Mouse (Mus musculus): ENCODE measurements around the gene Myl3. TPM values are rescaled to one million over a fixed set of nuclear protein-coding genes. Genes with fewer than 3 reads are reported as not detected.

Myl3 gene
- total RNA-seq, 2 experiments from 2014 or later, result 119 to 840 TPM

DNA sequence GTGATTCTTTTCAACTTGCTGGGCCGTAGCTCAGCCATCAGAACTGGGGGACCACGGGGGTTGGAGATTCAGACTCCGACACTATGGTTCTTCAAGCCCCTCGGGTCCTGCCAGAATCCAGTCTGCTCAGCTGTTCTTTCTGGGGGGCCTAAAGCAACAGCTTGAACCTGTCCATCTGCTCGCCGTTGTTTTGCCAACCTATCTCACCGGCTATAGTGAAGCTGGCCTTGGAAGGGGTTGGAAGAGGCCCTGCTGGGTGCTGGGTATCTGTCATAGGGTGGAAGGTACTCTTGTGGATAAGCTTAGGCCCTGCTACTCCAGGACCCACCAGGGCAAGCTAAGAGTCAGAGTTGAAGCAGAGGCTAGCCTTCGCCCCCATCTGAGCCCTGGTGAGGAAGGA lies 19.2 kb downstream of the Myl3 start:
- DNase-seq, result no peak

DNA sequence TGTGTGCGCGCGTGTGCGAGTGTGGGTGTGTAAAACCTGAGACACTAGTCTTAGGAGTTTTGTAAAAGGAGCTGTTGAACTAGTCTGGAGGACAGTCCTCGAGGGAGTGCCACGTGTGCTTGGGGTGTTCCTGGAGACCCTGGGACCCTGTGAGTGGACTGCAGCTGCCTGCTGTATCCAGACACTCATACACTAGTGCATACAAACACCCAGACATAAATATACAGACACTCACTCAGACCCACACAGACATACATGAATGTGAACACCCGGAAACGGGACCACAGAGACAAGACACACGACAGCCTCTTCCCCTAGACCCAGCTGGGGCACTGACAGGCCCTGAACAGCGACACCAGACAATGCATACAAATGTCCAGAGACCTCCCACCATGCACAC lies 21.1 kb downstream of the Myl3 start:
- no peak for DNase-seq

DNA sequence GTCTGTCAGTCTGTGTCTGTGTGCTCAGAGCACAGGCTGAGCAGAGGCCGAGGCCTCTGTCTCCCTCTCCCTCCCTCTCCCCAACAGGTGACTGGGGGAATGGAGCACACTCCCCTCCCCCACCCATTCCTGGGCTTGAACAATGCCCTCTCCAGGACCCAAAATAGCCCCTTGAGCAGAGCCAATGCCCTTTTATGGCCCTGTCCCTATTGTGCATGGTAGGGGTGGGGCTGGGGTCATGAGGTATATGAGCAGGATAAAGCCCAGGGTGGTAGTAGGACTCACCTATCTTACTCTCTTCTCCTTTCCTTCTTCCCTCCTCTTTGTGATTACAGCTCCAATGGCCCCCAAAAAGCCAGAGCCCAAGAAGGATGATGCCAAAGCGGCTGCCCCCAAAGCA lies 21.7 kb downstream of the Myl3 start:
- no peak for DNase-seq

DNA sequence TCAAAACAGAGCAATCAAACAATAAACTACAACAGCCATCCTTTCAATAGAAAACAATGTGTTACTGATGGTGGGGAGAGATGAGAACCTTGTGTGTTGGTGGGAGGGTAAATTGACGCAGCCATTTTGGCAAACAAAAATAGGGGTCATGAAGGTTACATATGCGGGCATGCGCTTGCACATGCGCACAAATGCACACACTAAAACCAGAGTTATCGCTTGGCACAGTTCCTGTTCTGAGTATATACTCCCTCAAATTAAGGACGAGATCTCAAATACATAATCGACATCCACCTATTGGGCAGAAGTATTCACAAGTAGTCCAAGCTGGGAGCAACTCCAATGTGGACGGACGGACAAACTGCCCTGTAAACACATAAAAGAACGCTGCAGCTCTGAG lies 30.7 kb downstream of the Myl3 start:
- DNase-seq, result no peak

DNA sequence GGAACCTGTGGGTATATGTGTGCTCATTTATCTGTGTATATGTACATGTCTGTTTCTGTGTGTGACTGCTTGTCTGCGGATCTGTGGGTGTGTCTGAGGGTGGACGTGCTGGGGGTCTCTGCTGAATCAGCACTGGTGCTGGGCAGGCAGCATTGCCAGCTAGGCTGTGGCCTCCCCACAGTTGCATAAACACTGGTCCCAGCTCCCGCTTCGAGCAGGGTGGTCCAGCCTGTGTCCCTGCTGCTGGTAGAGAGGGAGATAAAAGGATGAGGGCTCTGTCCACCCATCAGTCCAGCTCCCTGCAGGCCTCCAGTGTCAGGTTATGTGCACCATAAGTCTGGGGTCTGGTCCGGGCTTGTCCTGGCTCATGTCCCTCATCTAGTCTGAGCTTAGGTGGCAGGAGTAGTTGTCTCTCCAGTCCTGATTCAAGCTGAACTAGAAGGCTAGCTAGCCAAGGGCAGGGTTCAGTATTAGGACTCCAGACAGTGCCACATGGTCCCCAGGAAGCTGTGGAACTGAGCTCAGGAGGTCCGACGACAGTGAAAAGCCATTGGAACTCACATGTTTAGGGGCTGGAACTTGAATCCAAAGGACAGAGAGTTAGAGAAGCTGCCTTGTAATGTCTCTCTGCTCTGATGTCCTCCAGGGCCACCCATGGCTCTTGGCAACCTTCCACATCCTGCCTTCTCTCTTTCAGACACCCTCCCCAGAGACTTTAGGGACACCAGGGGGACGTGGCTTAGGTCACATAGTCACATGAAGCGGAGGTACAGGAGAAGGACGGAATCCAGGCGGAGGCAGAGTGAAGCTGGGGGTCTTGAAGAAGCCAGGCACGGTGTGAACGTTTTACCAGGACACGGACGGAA lies 33.0 kb downstream of the Myl3 start:
- DNase-seq, result no peak

DNA sequence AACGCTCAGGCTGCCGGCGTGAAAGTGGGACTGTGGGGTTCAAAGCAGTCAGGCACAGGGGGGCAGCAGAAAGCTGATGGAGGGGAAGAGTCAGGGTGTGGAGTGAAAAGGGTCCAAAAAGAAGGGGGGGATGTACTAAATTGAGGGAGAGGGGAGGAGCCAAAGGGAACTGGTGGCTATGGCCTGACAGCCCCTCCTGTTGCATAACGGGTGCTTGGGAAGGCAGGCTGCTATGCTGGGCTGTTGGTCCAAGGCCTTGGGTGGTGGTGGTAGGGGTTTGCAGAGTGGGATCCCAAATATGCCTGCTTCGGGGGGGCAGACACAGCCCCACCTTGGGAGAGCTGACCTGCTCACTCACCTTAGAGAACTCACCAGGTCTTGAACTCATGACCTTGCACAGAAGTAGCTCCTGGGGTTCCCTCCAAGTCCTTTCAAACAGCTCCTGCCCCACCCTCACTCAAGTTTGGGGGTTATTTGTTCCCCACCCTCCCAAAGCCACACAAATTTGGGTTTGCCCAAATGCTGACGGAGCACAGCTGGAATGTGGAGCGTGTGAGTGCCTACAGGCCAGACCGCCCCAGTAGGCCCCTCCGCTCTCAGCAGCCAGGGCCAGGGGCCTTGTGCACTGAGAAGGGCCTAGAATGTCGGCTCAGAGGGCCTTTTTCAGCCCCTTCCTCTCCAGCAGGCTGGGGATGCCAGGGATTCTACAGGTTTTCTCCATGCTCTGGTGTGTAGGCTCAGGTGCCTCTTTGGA lies 33.8 kb downstream of the Myl3 start:
- no peak for DNase-seq

DNA sequence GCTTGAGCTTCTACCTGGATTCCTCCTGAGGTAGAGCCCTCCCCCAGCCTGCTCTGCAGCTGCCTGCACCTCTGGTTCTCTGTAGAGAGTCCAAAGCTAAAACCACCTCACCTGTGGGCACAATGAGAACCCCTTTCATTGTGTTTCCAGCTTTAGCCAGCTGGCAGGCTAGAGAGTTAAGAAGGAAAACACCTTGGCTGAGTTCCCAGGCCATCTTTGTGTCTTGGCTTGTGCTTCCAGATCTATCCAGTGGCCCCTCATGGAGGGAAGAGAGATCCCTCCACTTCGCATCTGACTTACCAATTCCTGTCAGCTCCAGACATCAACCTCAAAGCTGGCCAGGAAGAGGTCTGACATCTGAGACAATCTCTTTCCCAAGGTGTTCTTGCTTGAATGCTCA lies 36.4 kb downstream of the Myl3 start:
- no peak for DNase-seq

DNA sequence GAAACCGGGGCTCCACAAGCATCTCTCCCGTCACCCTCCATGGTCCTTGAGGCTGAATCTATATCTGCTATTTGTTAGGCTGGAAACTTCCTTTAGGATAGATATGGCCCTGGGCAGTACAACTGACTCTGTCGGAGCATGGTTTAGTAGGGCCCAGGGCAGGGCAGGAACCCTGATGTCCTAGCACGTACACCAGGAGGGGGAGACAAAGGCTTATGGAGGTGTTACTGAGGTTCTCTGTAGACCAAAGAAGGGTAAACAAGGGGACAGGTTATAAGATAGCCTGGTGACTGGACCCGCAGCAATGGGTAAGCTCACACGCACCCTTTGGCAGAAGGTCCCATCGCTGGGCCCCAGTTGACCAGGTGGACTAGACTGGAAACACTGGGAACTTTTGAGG lies 36.9 kb downstream of the Myl3 start:
- DNase-seq, result no peak

DNA sequence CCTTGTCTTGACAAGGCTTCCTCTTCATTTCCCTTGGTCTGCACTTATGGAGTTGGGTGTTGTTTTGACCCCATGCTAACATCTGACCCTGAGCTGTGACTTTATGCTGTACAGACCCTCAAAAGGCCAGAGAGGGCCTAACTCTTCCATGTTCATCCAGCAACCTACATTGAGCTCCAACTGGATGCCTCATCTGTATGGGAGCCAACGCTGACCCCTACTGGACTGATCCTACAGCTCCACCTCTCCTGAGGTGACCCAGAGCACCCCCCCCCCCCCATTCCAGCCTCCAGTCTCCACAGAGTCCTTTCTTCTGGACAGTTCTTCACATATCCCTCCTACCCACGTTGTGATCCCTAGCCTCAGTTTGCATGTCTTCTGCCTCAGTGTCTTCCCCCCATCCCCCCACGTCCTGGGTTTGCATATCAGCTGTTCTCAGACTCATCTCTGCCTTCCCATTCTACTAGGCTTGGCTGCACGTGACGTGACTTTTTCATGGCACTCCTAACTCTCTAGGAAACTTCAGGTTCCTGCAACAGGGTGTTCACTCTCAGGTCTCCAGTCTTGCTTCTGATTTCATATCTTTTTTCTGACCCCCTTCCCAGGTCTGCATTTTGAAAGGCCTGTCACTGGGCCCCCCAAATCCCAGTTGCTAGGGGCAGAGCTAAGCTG lies 37.7 kb downstream of the Myl3 start:
- no peak for DNase-seq

DNA sequence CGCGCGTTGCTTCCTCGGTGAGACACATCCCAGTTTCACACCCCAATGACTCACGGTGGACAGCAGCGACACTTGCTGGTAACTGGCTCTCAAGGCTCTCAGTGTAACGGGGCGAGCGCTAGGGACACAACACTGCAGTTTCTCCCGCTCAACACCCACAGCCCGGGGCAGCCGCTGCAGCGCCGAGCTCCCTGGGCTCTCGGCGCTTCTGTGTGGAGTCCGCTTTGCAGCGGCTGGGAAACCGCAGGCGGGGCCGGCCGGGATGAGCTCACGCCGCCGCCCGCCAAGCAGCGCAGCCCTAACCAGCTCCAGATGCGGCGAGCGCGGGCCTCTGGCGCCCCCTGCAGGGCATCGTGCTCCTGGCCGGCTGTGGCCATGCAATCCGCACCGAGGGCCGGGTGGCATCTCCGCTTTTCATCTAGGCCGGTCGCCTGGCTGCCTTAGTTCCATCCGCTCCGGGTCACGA lies 39.6 kb downstream of the Myl3 start:
- peak; percentile 93 for DNase-seq

DNA sequence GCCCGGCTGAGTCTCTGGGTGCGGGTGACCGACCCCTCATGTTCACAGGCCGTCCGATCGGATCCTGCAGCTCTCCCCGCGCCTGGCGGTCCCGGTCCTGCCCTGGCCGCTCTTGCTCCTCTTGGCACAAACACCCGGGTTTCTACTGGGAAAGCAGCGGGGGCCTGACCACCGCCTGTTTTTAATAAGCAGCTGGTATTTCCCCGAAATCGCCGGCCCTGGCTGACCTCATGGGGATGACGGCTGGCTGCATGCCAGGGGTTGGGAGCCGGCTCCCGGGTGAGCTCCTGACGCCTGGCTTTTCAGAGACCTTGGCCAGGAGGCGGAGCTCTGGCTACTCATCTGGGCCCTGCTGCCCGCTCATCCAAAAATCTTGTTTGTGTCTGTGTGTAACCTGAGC lies 40.1 kb downstream of the Myl3 start:
- DNase-seq, result peak; percentile 90

DNA sequence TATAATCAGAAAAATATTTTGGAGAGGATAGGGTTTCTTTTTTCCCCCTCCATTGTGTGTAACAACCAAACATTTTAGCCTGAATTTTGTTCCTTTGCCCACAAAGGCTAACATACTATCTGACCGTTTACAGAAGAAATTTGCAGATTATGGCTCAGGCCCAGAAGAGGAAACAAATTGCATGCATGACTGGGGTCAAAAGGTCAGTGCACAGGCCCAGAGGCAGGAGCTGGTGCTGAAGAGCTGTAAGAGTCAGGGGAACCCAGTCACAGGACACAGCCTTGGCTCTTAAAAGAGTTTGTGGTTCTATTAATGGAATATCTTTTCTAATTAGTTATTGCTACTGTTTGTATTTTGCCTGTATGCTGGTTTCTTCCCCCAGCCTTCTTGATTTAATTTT lies 42.0 kb downstream of the Myl3 start:
- DNase-seq, result no peak

DNA sequence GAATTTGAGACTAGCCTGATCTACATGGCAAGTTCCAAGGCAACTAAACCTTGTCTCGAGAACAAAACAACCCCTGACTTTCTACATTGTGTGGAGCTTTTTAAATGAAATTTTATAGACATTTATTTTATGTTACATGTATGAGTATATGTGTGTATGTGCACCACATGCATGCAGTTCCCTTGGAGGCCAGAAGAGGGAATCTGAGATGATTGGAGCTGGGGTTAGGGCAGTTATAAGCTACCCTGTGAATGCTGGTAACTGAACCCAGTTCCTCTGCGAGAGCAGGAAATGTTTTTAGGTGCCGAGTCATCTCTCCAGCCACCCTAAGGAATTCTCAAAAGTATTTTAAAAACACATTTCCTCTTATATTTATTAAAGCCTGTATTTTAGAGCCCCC lies 46.5 kb downstream of the Myl3 start:
- no peak for DNase-seq

DNA sequence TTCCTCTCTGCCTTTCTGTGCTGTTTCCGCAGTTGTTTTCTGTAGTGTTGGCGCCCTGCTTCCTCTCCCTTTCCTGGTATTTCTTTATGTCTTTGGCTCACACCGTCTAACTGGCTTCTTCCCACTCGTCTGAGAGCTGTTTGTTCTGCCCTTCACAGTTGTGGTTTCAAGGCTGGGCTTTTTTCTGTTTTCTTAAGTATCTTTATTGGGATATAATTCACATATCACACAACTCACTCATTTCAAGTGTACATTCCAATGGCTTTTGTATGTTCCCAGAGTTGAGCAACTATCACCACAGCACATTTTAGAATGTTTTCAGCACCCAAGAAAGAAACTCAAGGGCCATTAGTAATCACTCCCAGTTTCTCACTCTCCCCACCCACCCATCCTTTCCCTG lies 48.8 kb downstream of the Myl3 start:
- DNase-seq, result no peak

DNA sequence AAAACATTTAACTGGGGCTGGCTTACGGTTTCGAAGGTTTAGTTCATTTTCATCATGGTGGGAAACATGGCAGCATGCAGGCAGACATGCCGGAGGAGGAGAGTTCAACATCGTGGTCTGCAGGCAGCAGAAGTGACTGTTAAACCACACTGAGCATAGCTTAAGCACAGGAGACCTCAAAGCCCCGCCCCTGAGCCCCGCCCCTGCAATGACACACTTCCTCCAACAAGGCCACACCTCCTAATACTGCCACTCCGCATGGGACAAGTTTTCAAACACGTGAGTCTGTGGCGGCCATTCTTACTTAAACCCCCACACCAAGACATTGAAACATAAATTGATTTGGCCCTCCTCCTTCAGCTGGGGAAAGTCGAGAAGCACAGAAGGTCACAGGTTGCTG lies 55.4 kb downstream of the Myl3 start:
- DNase-seq, result no peak

DNA sequence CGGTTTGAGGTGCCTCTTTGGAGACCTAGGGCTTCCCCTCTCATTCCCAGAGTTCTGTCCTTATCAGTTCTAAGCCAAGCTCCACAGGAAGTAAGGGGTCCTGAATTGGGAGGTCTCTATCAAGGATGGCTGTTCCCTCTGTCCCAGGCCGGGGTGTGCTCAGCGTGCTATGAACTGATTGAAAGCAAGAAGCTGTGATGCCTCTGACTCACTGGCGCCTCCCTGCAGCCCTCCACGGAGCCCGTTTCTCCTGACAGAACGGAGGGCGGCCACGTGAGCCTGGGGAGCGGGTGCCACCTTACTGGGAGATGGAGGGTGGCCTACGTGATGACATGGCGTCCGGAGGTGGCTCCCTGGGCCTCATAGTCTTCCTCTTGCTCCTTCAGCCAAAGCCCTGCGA lies 56.2 kb downstream of the Myl3 start, which contains the start of gene Prss42:
TSS of gene Prss42 (plus strand) at position 301 of the 400 bp plus-strand sequence.
- no peak for DNase-seq

DNA sequence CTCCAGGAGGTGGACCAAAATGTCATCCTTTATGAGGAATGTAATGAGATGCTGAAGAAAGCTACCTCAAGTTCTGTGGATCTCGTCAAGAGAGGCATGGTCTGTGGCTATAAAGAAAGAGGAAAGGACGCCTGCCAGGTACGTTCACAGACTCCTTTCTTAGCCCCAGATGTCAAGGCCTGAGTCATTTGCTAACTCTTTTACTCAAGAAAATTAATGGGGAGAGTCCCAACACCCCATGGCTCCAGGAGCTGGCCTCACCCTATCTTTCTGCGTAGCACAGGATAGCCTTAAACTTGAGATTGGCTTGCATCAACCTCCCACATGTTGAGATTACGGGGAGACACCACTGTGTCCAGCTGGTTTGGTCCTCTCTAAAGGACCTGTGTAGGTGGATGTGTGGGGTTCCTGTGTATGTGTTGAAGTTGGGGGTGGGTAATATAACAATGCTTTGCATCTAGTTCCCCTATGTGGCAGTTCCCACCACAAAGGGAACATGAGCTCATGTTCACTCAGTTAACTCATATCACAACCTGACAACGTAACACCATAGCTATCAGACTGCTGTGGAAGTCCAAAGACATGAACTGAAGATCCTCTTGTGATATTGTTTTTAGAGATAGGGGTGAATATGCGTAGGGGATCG lies 59.3 kb downstream of the Myl3 start:
- DNase-seq, result no peak

DNA sequence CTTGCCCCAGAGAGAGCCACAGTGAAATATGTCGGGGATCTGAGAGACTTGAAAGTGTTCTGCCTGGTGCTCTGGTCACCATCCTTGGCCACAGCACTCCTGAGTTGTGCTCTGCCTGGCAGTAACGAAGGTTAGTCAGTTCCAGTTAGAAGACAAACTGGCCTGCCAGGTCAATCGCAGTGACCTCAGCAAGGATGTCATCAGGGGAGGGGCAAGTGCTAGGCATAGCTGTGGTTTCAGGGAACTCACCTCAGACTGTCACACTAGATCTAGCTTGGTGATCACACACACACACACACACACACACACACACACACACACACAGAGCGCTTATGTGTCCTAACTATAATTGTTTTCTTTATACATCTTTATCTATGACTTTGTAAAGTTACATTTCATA lies 61.6 kb downstream of the Myl3 start:
- no peak for DNase-seq

DNA sequence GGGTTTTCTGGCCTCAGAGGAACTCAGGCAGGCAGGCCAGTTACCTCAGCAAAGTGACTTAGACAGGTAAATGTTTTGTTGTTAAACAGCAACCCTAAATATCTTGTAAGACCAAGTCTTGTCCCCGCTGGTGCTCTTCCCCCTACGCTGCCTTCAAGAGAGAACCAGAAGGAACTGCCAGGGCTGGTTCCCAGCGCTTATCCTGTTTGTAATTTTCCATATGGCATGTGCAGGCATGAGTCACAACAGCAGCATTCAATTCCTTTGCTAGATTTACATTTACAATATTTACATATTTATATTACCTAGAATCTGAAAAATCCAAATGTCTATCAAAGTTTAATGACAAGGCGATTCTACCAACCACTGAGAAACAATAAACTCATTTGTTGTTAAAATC lies 68.4 kb downstream of the Myl3 start:
- DNase-seq, result no peak

DNA sequence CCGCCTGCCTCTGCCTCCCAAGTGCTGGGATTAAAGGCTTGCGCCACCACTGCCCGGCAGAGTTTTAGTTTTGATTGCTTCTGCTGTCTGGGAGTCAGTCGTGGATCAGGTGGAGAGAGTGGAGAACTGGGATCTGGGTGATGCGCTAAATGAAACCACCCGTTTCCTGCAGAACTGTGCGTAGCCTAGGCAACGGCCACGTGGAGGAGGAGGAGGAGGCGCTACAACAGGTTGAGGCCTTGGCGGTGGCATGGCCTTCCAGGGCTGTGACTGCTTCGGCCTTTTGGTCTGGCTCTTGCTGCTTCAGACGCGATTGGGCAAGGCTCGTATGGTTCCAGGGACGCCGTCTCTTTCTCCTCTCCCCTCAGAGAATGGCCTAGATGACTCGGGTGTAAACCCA lies 72.1 kb downstream of the Myl3 start, which contains the start of gene Prss44:
TSS of gene Prss44 (plus strand) at position 206 of the 400 bp plus-strand sequence.
- no peak for DNase-seq

Data from gastrocnemius, postnatal 25 days (tissue).